Mouse (Mus musculus) cerebellum, adult (tissue): Measurements from ENCODE around the gene Ptpa.
"Not testable (repeated sequence)": the region's sequence is repeated elsewhere in the genome, so short reads cannot be mapped to it uniquely, and the experiment has no call there.

Experiments
- ATAC-seq: cut with Nextera tagmentation; 2 replicates; pipeline ENCODE4 v1.9.2; 2017; ENCODE audit warnings: mild to moderate bottlenecking, moderate library complexity, mixed read lengths; ENCODE audit not compliant: insufficient number of reproducible peaks, low FRiP score, low TSS enrichment

Gene Ptpa

DNA sequence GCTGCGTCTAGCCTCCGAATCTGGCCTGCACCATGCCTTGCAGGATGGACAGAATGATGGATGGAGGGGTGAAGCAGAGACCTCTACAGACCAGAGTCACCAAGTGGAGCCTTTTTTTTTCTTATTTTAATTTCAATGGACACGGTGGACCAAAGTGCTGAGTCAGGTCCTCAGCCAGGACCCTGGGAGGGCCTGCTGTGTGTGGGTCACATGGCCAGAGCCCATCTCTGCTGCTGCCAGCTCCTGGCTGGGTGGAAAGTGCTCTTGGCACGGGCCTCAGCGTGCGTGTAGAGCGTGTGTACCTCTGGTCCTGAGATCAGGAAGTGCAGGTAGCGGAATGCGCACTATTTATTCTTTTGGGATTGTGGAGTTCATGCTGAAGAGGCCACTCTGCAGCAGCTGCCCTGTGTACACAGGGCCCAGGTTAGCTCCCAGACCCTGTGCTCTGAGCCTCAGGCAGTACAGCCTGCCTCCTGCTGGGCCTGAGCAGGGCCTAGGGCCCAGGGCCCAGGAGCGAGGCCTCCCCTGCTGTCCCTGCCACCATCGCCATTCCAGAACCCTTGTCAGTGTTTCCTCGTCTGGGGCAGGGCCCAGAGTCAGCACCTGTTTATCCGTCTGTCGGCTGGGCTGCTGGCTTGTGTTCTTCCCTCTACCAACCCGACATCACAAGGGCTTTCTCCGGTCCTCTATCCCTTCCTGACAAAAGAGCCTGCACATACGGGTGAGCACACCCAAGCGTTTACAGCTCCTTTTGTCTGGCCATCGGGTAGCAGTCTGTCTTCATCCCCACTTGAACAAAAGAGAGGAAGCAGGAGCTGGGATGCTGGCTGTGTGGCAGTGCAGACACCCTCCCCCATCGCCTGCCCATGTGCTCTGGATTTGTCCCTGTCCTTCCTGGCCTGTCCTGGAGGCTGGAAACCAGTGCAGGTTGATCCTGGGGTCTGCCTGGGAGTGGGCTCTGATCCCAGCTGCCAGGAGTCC is 16.4 kb upstream of the Ptpa start:
- ATAC-seq = peak; percentile 62; the same call in 1 of the 2 replicates

DNA sequence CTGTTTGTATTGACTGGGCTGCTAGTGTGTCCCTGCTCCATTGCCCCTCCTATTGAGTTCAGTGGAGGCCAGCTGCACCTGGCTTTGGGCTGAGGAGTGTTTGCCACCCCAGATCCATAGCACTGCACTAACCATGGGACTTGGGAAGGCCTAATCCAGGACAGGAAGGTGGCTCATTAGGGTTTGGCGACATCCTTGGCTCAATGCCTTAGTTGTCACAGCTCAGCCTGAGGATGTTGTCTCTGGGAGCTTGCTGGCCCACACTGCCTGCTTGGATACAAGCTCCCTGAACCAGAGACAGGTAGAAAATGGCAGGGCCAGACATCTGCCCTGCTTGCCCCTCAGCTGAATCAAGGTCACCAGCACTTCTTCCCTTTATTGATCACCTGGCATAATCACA is 14.3 kb upstream of the Ptpa start:
- ATAC-seq = no peak

DNA sequence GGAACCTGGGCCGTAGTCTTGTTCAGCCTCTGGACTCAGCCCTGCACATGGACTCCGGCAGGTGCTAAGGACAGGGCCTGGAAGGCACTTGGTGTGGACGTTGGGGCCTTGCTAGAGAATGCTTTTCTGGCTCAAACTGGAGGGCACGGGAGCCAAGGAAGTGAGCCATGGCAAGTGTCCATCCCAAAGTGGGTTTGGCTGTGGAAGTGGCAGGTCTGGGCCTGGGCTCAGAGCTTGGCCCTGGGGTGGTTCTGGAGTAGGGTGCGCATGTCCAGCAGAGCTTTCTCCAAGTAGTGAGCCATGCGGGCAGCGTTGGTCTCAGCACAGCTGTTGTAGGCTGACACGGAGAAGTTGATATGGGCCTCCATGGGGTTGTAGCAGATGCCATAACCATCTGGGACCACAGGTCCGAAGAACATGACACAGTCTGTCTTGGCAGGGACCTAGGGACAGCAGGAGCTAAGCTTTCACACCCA is 13.4 kb upstream of the Ptpa start:
- no peak for ATAC-seq

DNA sequence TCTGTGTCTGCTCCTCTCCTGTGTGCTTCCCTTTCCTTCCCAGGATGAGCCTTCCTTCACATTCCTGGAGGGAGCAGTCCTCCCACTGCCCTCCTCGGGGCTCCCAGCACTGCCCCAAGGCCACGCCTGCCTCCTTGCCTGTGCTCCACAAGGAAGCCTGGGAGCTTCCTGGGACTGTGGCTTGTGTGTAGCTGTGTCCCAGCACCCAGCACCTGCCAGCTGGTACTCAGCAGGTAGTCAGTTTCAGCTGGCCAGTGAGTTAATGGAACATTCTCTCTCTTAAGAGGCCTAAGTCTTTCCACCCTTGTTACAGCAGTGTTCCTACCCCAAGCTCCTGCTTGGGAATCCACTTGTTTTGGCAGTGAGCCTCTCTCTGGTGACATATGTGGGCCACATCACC is 13.0 kb upstream of the Ptpa start:
- ATAC-seq = no peak

DNA sequence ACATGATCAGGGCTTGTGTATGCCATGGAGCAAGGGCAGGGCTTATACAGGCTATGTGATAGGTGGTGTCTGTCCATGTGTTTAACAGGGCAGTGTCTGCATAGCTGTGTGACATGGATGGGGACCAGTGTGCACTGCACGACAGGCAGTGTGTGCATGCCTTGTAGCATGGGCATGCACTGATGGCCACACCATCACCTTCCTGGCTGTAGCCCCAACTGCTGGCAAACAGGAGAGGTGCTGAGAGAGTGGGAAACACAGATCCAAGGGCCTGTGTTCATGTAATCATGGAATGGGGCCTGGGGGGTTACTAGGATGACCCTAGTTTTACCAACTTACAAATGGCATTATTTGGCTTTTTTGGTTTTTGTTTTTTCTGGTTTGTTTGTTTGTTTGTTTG is 12.0 kb upstream of the Ptpa start:
- no peak for ATAC-seq

DNA sequence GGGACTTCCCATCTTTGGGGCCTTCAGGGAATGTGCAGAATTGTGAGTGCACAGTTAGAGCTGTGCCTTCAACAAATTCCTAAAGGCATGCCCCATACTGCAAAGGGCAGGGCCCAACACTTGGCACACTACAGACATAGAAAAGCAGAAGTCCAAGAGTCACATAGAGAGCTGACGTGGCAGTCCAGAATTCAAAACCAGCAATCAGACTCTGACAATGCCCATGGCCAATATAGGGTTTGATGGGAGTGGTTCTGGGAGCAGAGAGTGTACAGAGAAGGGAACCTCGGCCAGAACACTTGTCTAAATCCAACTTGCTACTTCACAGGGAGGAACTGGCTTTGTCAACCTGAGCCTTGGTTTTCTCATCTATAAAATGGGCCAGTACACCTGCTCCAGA is 8.6 kb upstream of the Ptpa start:
- no peak for ATAC-seq

DNA sequence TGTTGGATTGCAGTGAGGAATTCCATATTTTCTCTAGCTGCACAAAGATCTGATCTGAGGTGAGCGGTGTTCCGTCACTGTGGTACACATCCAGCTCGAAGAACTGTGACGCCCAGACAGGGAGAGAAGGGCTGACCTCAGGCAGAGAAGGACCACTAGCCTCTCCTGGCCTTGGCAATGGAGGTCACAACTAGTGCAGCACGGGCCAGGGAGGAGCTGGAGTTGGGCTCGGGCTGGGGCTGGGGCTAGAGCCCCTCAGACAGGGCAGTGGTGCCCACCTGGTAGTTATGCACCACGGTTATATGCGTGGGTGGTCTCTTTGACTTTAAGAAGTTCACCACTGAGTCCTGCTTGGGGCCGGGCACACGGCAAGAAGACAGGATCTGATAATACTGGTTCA is 8.1 kb upstream of the Ptpa start:
- ATAC-seq = no peak

DNA sequence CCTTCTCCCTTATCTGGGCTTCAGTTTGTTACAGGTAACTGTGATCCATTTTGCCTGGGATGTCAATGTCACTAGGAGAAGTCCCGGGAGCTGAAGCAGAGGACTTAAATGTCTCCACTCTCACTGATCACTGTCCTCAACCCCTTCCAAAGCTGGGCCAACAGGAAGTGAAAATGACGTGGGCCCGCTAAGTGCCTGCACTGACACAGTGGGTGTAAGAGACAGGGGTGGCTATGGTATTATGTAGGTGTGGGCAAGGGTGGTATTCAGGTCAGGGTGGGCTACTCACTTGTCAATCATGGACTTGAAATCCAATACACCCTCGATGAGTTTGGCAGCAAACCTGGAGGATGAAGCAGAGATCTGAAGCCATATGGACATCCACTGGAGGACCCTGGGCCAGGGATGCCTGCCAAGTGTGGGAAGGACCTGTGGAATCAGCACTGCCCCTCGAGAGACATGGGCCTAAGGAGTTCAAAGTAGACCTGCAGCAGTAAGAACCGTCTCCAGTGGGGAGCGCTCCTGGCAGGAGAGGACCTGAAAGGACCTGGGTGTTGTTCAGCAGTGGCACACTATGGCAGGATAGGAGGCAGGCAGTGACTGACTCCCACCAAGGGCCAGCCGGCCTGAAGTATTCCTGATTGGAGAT is 7.3 kb upstream of the Ptpa start:
- ATAC-seq = no peak

DNA sequence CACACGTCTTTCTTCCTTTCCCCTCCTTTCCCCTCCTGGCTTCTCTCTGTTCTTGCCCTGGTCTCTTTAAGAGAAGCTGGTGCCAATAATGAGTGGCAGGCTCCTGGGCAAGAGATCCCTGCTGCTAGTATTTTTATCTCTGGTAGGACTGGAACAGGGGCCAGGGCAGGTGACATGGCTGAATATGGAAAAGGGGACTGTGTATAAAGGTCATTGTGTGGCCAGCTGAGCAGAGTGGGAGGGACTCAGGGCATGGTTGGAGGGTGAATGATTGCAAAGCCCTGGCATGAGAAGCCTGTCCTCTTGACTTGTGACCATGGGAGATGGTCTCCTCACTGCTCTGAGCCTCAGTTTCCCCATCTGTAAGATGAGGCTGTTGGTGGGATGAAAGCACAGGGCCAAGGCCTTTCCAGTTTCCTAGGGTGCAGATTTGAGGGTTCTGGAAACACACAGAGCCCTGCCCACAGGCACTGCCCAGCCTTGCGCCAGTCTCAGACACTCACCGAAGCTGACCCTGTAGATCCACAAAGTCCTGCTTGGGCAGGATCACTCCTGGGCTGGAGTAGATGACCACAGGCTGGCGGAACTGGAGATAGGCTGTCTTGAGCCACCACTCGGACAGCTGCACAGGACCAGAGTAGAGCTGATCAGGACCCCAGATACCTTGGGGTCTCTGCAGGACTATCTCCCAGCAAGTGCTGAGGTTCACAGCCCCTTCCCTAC is 6.2 kb upstream of the Ptpa start:
- no peak for ATAC-seq

DNA sequence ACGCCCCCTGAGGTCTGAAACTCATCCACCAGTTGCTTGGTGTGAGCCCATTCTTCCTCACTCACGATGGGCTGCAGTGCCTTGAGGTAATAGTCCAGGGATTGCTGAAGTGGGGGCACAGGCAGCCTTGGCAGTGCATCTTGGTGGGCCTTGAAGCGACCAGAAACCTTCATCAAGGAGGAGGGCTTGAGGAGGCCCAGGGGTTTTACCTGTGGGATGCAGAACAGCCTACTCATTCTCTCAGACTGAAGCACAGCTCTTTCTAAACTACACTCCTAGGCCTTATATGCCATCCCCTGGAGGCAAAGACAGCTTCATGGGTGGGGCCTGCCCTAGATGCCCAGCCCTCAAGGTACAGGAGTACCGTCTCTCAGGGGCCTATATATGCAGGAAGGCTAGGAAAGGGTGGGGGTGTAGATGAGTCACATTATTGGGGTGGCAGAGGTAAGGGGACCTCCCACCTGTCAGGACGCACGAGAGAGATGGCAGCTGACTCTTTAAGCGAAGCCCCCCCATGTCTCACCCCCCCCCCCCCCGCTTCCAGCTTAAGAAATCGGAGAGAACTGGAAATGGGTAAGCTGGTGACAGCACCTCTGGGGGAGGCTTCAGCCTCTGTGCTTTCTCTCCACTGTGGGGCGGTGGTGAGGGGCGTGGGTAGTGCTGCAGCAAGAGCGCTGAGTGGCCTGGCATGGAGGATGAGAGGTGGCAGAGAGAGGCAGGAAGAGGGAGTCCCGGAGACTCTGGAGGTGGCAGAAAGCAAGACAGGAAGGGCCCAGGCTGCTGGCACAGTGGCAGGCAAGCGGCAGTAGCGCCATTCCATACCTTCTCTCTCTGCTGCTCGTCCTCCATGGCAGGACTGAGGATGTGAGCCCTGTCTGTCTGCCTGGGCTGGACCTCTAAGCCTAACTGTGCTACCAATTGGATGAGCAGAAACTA is 2.5 kb upstream of the Ptpa start:
- no peak for ATAC-seq

DNA sequence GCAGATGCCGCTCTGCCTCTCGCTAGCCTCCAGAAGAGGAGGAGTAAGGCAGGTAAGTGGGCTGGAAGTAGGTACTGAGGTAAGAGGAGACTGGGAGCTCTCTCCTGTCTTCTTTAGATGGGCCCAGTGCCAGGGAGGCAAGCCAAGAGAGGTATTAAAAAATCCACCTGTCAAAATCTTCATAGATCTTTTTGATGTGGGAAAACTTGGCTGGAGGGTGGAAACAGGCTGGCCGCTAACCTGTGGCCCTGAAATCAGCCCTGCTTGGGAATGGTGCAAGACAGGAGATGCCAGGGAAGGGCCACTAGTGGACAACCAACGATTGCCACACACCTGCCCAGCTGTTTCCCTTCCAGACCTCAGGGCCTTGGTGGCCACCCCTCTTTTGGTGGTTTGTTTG is 1.7 kb upstream of the Ptpa start:
- no peak for ATAC-seq

DNA sequence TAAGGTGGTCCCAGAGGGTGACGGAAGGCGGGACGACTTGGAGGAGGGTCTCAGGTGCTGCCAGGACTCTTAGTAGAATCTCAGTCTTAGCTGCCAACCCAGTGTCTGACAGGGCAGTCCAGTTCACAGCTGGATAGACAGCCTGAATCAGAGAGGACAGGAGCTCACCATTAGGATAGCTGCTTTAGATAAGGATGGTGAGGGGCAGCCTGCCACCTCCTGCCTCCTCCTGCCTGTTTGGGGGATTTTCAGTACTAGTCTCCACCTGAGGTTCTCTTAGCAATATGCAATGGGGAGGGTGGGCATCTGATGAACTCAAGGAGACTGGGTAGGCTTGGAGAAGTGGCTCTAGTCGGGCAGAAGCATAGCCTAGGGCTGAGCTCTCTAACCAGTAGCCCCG is 1.2 kb upstream of the Ptpa start:
- no peak for ATAC-seq

DNA sequence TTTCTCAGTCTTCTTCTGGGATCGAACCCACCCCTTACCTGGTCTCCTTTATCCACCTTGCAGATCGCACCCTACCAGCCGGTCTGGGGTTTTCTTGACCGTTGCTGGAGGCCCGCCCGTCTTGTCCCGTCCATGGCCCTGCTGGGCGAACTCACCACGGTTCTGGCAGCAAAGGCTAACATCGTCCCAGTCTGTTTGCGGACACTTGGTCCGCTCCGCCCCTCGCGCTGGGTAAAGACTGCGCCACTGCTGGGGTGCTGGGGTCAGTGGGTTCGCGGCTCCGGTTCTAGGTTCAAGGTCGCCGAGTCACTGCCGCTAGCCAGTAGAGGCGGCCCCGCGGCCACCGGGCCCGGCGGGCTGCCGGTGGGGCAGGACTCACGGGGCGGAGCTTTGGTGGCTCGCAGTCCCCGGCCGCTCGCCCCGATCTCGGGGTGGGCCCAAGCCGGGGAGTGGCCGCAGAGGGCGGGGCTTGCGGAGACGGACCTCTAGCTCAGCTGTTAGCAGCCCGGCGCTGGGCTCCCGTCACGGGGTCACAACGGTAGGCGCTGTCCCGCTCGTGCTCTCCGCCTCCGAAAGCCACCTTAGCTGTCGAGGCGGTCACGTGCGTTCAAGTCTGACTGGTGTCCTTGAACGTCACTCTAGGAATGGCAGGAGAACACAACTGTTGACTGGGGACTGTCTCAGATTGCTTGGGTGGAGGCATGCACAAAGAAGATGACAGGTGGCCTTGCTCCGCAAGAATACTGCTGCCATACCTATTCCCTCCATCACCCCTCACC is 493 bp upstream of the Ptpa start, which contains the start of gene Crat:
TSS of gene Crat (minus strand) at position 657 of the 779 bp plus-strand sequence.
- peak; percentile 76 for ATAC-seq

DNA sequence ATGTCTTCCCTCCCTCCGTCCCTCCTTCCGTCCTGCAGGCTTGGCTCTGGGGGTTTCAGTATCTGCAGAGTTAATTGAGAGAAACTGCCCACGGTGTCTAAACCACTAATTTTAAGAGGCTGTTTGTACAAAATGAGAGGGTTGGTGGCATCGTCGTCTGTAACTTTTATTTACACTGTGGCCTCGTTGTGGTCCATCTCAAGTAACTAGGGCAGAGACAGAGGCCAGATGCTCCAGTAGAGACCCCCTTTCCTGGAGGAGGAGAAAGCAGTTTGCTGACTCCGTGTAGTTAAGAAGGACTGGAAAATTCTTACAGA is 768 bp downstream of the Ptpa start:
- ATAC-seq = no peak

DNA sequence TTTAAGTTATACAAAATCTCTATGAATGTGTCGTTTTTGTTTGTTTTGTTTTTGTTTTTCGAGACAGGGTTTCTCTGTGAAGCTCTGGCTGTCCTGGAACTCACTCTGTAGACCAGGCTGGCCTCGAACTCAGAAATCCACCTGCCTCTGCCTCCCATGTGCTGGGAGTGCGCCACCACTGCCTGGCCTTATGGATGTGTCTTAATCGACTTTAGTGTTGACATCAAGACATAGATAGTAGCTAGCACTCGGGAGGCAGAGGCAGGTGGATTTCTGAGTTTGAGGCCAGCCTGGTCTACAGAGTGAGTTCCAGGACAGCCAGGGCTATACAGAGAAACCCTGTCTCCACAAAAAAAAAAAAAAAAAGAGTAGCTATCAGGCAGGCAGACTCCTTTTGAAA is 1.3 kb downstream of the Ptpa start:
- not testable (repeated sequence) for ATAC-seq

DNA sequence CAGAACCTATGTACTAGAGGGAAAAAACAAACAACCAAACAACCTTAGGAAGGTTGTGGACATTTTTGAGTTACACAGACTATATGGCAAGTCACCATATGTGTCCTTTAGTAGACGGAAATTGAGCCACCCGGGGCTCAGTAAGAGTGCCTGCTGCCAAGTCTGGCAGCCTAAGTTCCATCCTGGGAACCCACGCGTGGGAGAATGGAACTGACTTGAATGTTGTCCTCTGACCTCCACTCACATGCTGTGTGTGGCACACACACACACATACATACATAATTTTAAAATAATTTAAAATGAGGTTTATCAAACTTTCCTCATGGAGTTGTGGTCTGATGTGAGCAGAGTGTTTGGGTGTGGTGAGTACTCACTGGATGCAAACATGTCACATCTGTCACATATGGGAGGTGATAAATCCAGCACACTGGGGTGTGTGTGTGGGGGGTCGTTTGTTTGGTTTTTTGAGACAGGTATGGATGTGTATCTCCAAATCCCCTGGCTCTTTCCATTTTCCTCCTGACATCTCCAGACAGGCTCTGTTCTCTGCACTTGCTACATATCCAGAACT is 1.8 kb downstream of the Ptpa start:
- no peak for ATAC-seq

DNA sequence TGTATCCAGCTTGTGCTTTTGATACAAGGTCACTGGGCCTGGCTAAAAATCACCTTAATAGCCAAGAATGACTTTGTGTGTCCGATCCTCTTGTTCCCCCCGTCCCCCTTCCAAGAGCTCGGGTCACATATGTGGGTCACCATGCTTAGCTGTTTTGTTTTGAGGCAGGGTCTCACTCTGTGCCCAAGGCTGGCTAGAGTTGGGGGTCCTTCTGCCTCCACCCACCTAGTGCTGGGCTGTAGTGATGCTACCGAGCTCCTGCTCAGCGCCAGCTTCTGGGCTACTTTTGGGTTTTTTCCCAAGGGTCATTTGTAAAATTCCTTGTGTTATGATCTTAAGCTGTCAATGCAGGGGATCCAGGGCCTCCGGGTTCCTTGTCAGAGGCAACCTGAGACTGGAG is 2.4 kb downstream of the Ptpa start:
- ATAC-seq = no peak

DNA sequence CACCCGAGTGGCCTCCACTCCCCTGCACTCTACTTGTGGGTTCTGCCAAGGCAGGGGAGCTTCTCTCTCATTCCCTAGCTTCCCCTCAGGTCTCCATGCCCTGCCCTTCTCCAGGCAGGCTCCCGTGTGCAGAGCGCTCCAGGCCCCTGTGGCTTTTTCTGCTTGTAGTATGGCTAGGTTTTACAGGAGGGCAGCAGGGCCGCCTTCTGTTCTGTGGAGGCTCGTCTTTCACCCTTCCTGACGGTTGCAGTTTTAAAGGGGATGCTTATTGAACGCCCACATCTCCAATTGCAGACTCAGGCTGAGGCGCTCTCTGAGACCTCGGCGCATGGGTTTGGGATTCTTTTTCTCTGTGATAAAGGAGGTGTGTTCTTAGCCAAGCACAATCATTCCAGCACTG is 3.3 kb downstream of the Ptpa start:
- no peak for ATAC-seq

DNA sequence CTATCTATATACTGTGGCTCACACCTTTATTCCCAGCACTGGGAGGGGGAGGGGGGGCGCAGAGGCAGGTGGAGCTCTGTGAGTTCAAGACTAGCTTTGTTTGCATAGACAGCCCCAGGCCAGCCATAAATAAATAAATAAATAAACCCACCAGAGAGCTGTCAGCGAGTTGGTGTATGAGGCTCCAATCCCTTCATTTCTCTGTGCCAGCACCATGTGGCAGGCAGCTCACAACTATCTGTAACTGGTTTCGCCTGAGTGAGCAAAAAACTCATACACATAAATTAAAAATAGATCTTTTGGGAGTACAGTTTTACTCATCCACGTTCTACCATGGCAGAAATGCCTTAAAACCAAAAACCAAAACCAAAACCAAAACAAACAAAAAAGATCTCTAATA is 5.6 kb downstream of the Ptpa start:
- ATAC-seq = no peak
